Mouse (Mus musculus) testis, adult 2 months (tissue): ENCODE measurements at regions not wholly inside any gene's neighbourhood (a gene's known extent, or its start where the extent isn't known, plus 50 kb on each side); places are given as distances from the start of the nearest gene placed in this dataset.
"Not testable (repeated sequence)": the region's sequence is repeated elsewhere in the genome, so short reads cannot be mapped to it uniquely, and the experiment has no call there.

Experiments used
- H3K27ac ChIP-seq: fragments of 200-500 bp; 2 replicates; pipeline ENCODE4 v1.5.1; 2012; ENCODE audit warnings: low read depth, low read length; ENCODE audit not compliant: control insufficient read depth, insufficient read depth
- H3K27me3 ChIP-seq: fragments of 200-500 bp; 2 replicates; pipeline ENCODE4 v1.6.1; 2012; ENCODE audit warnings: mild to moderate bottlenecking, low read length, moderate library complexity; ENCODE audit not compliant: control insufficient read depth, insufficient read depth
- H3K36me3 ChIP-seq: fragments of 200-500 bp; 2 replicates; pipeline ENCODE4 v1.6.1; 2012; ENCODE audit warnings: mild to moderate bottlenecking, low read length; ENCODE audit not compliant: control insufficient read depth, insufficient read depth
- H3K4me1 ChIP-seq: fragments of 200-500 bp; 2 replicates; pipeline ENCODE4 v1.6.1; 2012; ENCODE audit warnings: low read length; ENCODE audit not compliant: control insufficient read depth, insufficient read depth
- H3K4me3 ChIP-seq: fragments of 200-500 bp; 2 replicates; pipeline ENCODE4 v1.5.1; 2012; ENCODE audit warnings: low read depth, mild to moderate bottlenecking, low read length, moderate library complexity, mixed read lengths; ENCODE audit not compliant: control insufficient read depth
- CTCF ChIP-seq: fragments of 200-500 bp; IDR thresholded peaks from 2 replicates; pipeline ENCODE4 v1.5.1; 2012; ENCODE audit warnings: low read depth, mild to moderate bottlenecking, inconsistent platforms, low read length, moderate library complexity; ENCODE audit not compliant: control insufficient read depth, insufficient read depth, insufficient replicate concordance
- POLR2A ChIP-seq: fragments of 200-500 bp; IDR thresholded peaks from 2 replicates; pipeline ENCODE4 v1.6.1; 2012; ENCODE audit warnings: low read depth, mild to moderate bottlenecking, inconsistent platforms, low read length, moderate library complexity; ENCODE audit not compliant: control insufficient read depth

DNA sequence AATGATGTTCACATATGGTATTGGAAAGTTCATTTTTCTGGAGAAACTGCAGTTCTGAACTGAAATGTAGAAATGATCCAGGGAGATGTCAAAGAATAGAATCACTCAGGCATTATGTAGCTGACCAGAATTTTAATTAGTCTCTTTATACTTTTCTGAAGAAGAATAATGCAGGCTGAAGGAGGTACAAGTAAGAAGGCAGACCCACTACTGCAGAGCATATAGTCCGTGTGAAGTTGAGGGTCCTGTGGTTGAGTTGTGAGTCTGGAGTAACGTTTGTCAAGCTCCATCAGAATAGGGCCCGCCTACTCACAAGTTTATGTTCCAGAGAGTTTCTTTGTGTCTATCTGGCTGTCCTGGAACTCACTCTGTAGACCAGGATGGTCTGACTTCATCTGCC lies 575.8 kb upstream of the Cobl start:
- H3K4me1 ChIP-seq: no peaks in the 10 kb centered on the region
- H3K4me3 ChIP-seq: no peak overlapping the region
- TF ChIP-seq CTCF (no peak), POLR2A (no peak)
- H3K27ac ChIP-seq: no peak overlapping the region
- H3K27me3 ChIP-seq: no peaks in the 10 kb centered on the region
- no peaks in the 10 kb centered on the region for H3K36me3 ChIP-seq

GRCm38 (mm10) chr11:13032464-13032863 lies 567.7 kb upstream of the Cobl start:
- Histone ChIP-seq H3K4me1 (no peaks in the 10 kb centered on the region), H3K27ac (no peak overlapping the region), H3K27me3 (no peaks in the 10 kb centered on the region), H3K4me3 (no peak overlapping the region), H3K36me3 (no peaks in the 10 kb centered on the region)
- TF ChIP-seq CTCF (no peak), POLR2A (no peak)

- H3K36me3 ChIP-seq, H3K4me3 ChIP-seq, H3K27me3 ChIP-seq, H3K4me1 ChIP-seq, H3K27ac ChIP-seq: not testable (repeated sequence)
These were observed 544.1 kb upstream of the Cobl start for GRCm38 (mm10) chr11:13008838-13009237.

- H3K36me3 ChIP-seq, H3K4me3 ChIP-seq, H3K4me1 ChIP-seq, H3K27me3 ChIP-seq, H3K27ac ChIP-seq: not testable (repeated sequence)
These were observed 541.8 kb upstream of the Cobl start for GRCm38 (mm10) chr11:13006461-13006961.

GRCm38 (mm10) chr11:13005228-13005627 lies 540.5 kb upstream of the Cobl start:
- H3K36me3 ChIP-seq: no peaks in the 10 kb centered on the region
- no peaks in the 10 kb centered on the region for H3K27me3 ChIP-seq
- no peak overlapping the region for H3K4me3 ChIP-seq
- TF ChIP-seq POLR2A: no peak
- TF ChIP-seq CTCF: no peak
- no peak overlapping the region for H3K27ac ChIP-seq
- H3K4me1 ChIP-seq: no peaks in the 10 kb centered on the region

- TF ChIP-seq POLR2A: no peak
- no peak for TF ChIP-seq CTCF
- H3K4me3 ChIP-seq: peak overlapping the region; percentile 26
- H3K27me3 ChIP-seq: no peaks in the 10 kb centered on the region
- H3K36me3 ChIP-seq: no peaks in the 10 kb centered on the region
- H3K4me1 ChIP-seq: no peaks in the 10 kb centered on the region
- no peak overlapping the region for H3K27ac ChIP-seq
These were observed 534.5 kb upstream of the Cobl start for GRCm38 (mm10) chr11:12999279-12999678.
